Mouse (Mus musculus) left cerebral cortex, postnatal 25 days (tissue): ENCODE measurements at regions not wholly inside any gene's neighbourhood (a gene's known extent, or its start where the extent isn't known, plus 50 kb on each side); places are given as distances from the start of the nearest gene placed in this dataset.

ENCODE experiments used
- DNase-seq, 2 experiments: peaks; one replicate each; pipeline ENCODE4 v3.0.0; 2022; ENCODE audit warnings: low spot score in 2 of 2, mixed read lengths in 1 of 2
- intact Hi-C: fragments of 180-260 bp; cut with DNase I; formaldehyde crosslinking; loops from one replicate; pipeline ENCODE4 v1.15.1; 2025

GRCm38 (mm10) chr10:35389237-35389636 is 322.5 kb downstream of the Amd2 start:
- no peak for DNase-seq
- intact Hi-C loops = no loop called here

GRCm38 (mm10) chr10:35381688-35382087 is 330.0 kb downstream of the Amd2 start:
- DNase-seq = peak in 1 of 2 experiments; percentile 44

More at GRCm38 (mm10) chr10:35381688-35382087, 330.0 kb downstream of the Amd2 start:
- intact Hi-C loops = no loop called here
